Mouse (Mus musculus) heart, embryonic 11.5 days (tissue): Measurements from ENCODE around the gene Snx25. TPM values are rescaled to one million over a fixed set of nuclear protein-coding genes. Genes with fewer than 3 reads are reported as not detected.
"Not testable (repeated sequence)": the region's sequence is repeated elsewhere in the genome, so short reads cannot be mapped to it uniquely, and the experiment has no call there.

ENCODE experiments used
- ATAC-seq: fragments of 200-750 bp; cut with Nextera tagmentation; replicated peaks from 2 replicates; pipeline ENCODE4 v1.8.0; 2017; ENCODE audit warnings: moderate library complexity; ENCODE audit not compliant: insufficient number of reproducible peaks, low FRiP score, low TSS enrichment
- H3K27ac ChIP-seq: fragments of 300-500 bp; sonication (generic); 2 replicates; pipeline ENCODE4 v1.5.1; 2014; ENCODE audit warnings: mild to moderate bottlenecking, low read depth, low read length
- H3K27me3 ChIP-seq: fragments of 300-500 bp; sonication (generic); 2 replicates; pipeline ENCODE4 v1.6.1; 2014; ENCODE audit warnings: mild to moderate bottlenecking, low read length, mixed read lengths; ENCODE audit not compliant: control insufficient read depth, insufficient read depth
- H3K36me3 ChIP-seq: fragments of 300-500 bp; sonication (generic); 2 replicates; pipeline ENCODE4 v1.6.1; 2014; ENCODE audit warnings: mild to moderate bottlenecking, low read length, moderate library complexity, mixed read lengths; ENCODE audit not compliant: control insufficient read depth, insufficient read depth
- H3K4me1 ChIP-seq: fragments of 300-500 bp; sonication (generic); 2 replicates; pipeline ENCODE4 v1.6.1; 2014; ENCODE audit warnings: low read length; ENCODE audit not compliant: control insufficient read depth, insufficient read depth
- H3K4me2 ChIP-seq: fragments of 300-500 bp; sonication (generic); 2 replicates; pipeline ENCODE4 v1.6.1; 2014; ENCODE audit warnings: mild to moderate bottlenecking, moderate library complexity
- H3K4me3 ChIP-seq: fragments of 300-500 bp; sonication (generic); 2 replicates; pipeline ENCODE4 v1.5.1; 2014; ENCODE audit warnings: low read depth, low read length
- H3K9ac ChIP-seq: fragments of 300-500 bp; sonication (generic); 2 replicates; pipeline ENCODE4 v1.6.1; 2014; ENCODE audit warnings: mild to moderate bottlenecking, low read depth, low read length, moderate library complexity
- H3K9me3 ChIP-seq: fragments of 300-500 bp; sonication (generic); replicated peaks from 2 replicates; pipeline ENCODE4 v1.6.1; 2016; ENCODE audit warnings: low read length; ENCODE audit not compliant: control insufficient read depth
- WGBS: fragments of 180-500 bp; shearing (Covaris S2); extraction: QIAGEN DNeasy Blood & Tissue Kit; methylation state at CpG from one replicate; pipeline ENCODE4 v1.1.7; 2014; ENCODE audit not compliant: insufficient replicate concordance; 5-methylcytosine and 5-hydroxymethylcytosine counted together
- polyA plus RNA-seq: library from polyadenylated mRNA; unstranded; fragments of >200 nt; fragmentation: Nextera tagmentation; extraction: Ambion mirVana; gene quantifications from 2 replicates; pipeline ENCODE4 v1.2.1, GENCODE M21; 2014

Gene Snx25
- polyA plus RNA-seq, 1 experiment from 2014 or later: 6.6 TPM

GRCm38 (mm10) chr8:46119176-46119575, 32.8 kb downstream of the Snx25 start:
- WGBS: 87% methylated on average over 3 of the region's 3 CpGs
- no peak for ATAC-seq
- no peaks in the 10 kb centered on the region for H3K9me3 ChIP-seq

GRCm38 (mm10) chr8:46117172-46117571, 34.8 kb downstream of the Snx25 start:
- no peak overlapping the region for H3K9ac ChIP-seq

More at GRCm38 (mm10) chr8:46119176-46119575, 32.8 kb downstream of the Snx25 start:
- Histone ChIP-seq H3K9ac (no peak overlapping the region), H3K4me2 (no peak overlapping the region), H3K4me3 (no peak overlapping the region), H3K27ac (no peak overlapping the region), H3K4me1 (no peaks in the 10 kb centered on the region), H3K27me3 (no peaks in the 10 kb centered on the region), H3K36me3 (peaks cover 13% of the 10 kb centered on the region; the same call in 1 of the 2 replicates)

GRCm38 (mm10) chr8:46113421-46114170, 38.4 kb downstream of the Snx25 start:
- not testable (repeated sequence) for ATAC-seq, H3K27ac ChIP-seq, H3K4me3 ChIP-seq, H3K4me1 ChIP-seq, H3K4me2 ChIP-seq, H3K9me3 ChIP-seq, H3K9ac ChIP-seq, H3K27me3 ChIP-seq, H3K36me3 ChIP-seq

More at GRCm38 (mm10) chr8:46117172-46117571, 34.8 kb downstream of the Snx25 start:
- Histone ChIP-seq H3K36me3 (peaks cover 13% of the 10 kb centered on the region; the same call in 1 of the 2 replicates), H3K27ac (no peak overlapping the region), H3K27me3 (no peaks in the 10 kb centered on the region), H3K4me2 (no peak overlapping the region), H3K9me3 (no peaks in the 10 kb centered on the region), H3K4me1 (no peaks in the 10 kb centered on the region), H3K4me3 (no peak overlapping the region)
- ATAC-seq: no peak
- 71% methylated on average over 3 of the region's 3 CpGs for WGBS

- H3K4me2 ChIP-seq: no peak overlapping the region
- H3K27me3 ChIP-seq: no peaks in the 10 kb centered on the region
- H3K4me3 ChIP-seq: no peak overlapping the region
- ATAC-seq: no peak
- H3K36me3 ChIP-seq: peaks cover 5% of the 10 kb centered on the region; the same call in 1 of the 2 replicates
- H3K4me1 ChIP-seq: peaks cover 3% of the 10 kb centered on the region
- no peak overlapping the region for H3K9ac ChIP-seq
- no peak overlapping the region for H3K27ac ChIP-seq
- no peaks in the 10 kb centered on the region for H3K9me3 ChIP-seq
Measured at GRCm38 (mm10) chr8:46107690-46108089, 44.3 kb downstream of the Snx25 start.

GRCm38 (mm10) chr8:46103434-46103833, 48.5 kb downstream of the Snx25 start:
- H3K27me3 ChIP-seq: no peaks in the 10 kb centered on the region
- ATAC-seq: no peak
- H3K4me2 ChIP-seq: no peak overlapping the region
- H3K4me3 ChIP-seq: no peak overlapping the region
- 93% methylated on average over 11 of the region's 11 CpGs for WGBS
- peaks cover 2% of the 10 kb centered on the region; the same call in 1 of the 2 replicates for H3K9me3 ChIP-seq
- H3K36me3 ChIP-seq: peaks cover 11% of the 10 kb centered on the region
- no peak overlapping the region for H3K9ac ChIP-seq
- H3K4me1 ChIP-seq: no peaks in the 10 kb centered on the region
- H3K27ac ChIP-seq: no peak overlapping the region

GRCm38 (mm10) chr8:46092667-46093360, 59.1 kb downstream of the Snx25 start:
- H3K4me3 ChIP-seq: no peak overlapping the region
- no peak overlapping the region for H3K27ac ChIP-seq
- no peak for ATAC-seq
- H3K4me1 ChIP-seq: peaks cover 5% of the 10 kb centered on the region; the same call in 1 of the 2 replicates
- no peaks in the 10 kb centered on the region for H3K36me3 ChIP-seq
- no peaks in the 10 kb centered on the region for H3K9me3 ChIP-seq
- 65% methylated on average over 6 of the region's 6 CpGs for WGBS
- no peak overlapping the region for H3K9ac ChIP-seq
- H3K4me2 ChIP-seq: no peak overlapping the region
- H3K27me3 ChIP-seq: no peaks in the 10 kb centered on the region

- no peak for ATAC-seq
- H3K36me3 ChIP-seq: no peaks in the 10 kb centered on the region
- WGBS: 64% methylated on average over 5 of the region's 5 CpGs
- no peak overlapping the region for H3K4me3 ChIP-seq
- H3K4me2 ChIP-seq: no peak overlapping the region
- peaks cover 2% of the 10 kb centered on the region; the same call in 1 of the 2 replicates for H3K4me1 ChIP-seq
- H3K27me3 ChIP-seq: no peaks in the 10 kb centered on the region
- no peak overlapping the region for H3K9ac ChIP-seq
- no peaks in the 10 kb centered on the region for H3K9me3 ChIP-seq
- no peak overlapping the region for H3K27ac ChIP-seq
Measured at GRCm38 (mm10) chr8:46083141-46083540, 68.8 kb downstream of the Snx25 start.

- Histone ChIP-seq H3K9ac (no peak overlapping the region), H3K4me3 (no peak overlapping the region), H3K9me3 (no peaks in the 10 kb centered on the region), H3K4me1 (peaks cover 2% of the 10 kb centered on the region; the same call in 1 of the 2 replicates), H3K27me3 (no peaks in the 10 kb centered on the region), H3K36me3 (no peaks in the 10 kb centered on the region), H3K4me2 (no peak overlapping the region), H3K27ac (no peak overlapping the region)
- WGBS: 65% methylated on average over 2 of the region's 2 CpGs
- no peak for ATAC-seq
Measured at GRCm38 (mm10) chr8:46081030-46081429, 70.9 kb downstream of the Snx25 start.
